9 mouse cellular contexts compared by ENCODE assay signal in genomic region chr3:107895194-107895719, GRCm38 (mm10). TPM values are rescaled to one million over a fixed set of nuclear protein-coding genes. Genes with fewer than 3 reads are reported as not detected.
DNase-seq lines count a peak whose midpoint lies in the region; ATAC-seq lines count a peak whose summit lies in the region.
"Had no signal": no experiment of that assay in that cellular context is flagged by ENCODE, and none has a peak within 500 bp of the region (broad histone marks: within the 10 kb centered on the region; RNA-seq: fewer than 3 reads in every experiment).

No protein-coding gene starts in this region.

- H3K9me3 ChIP-seq in heart, embryonic 16.5 days (replicated peaks; ENCODE audit: control insufficient read depth, low read length): no peaks in the 10 kb centered on the region
- no peaks in the 10 kb centered on the region for H3K9me3 ChIP-seq in hindbrain, embryonic 13.5 days
- H3K9me3 ChIP-seq in midbrain, embryonic 11.5 days (ENCODE audit: control insufficient read depth, low read length): no peaks in the 10 kb centered on the region
- H3K9me3 ChIP-seq: G1E had no signal

- H3K9ac ChIP-seq in heart, embryonic 16.5 days (ENCODE audit: low read length): peak overlapping the region; percentile 90
- peak overlapping the region; percentile 85 for H3K9ac ChIP-seq in hindbrain, embryonic 13.5 days
- H3K9ac ChIP-seq in midbrain, embryonic 11.5 days (ENCODE audit: low read length): peak overlapping the region; percentile 93

- intact Hi-C loops in heart, postnatal 14 days (cut with DNase I): no loop called here

- H3K27ac ChIP-seq in heart, embryonic 16.5 days (ENCODE audit: low read length): no peak overlapping the region; the same call in 1 of the 2 replicates
- no peak overlapping the region for H3K27ac ChIP-seq in hindbrain, embryonic 13.5 days
- no peak overlapping the region for H3K27ac ChIP-seq in midbrain, embryonic 11.5 days (ENCODE audit: low read depth, low read length)

- H3K4me1 ChIP-seq in heart, embryonic 16.5 days (ENCODE audit: control insufficient read depth, insufficient read depth, low read length): peaks cover 9% of the 10 kb centered on the region
- peaks cover 11% of the 10 kb centered on the region for H3K4me1 ChIP-seq in hindbrain, embryonic 13.5 days (replicated peaks)
- peaks cover 9% of the 10 kb centered on the region for H3K4me1 ChIP-seq in midbrain, embryonic 11.5 days (ENCODE audit: control insufficient read depth, insufficient read depth, low read length)

- 10% methylated on average over 6 of the region's 6 CpGs for WGBS in heart, embryonic 16.5 days
- WGBS in hindbrain, embryonic 13.5 days: 13% methylated on average over 6 of the region's 6 CpGs
- WGBS in midbrain, embryonic 11.5 days: 15% methylated on average over 6 of the region's 6 CpGs

- peak overlapping the region; percentile 93 for H3K4me2 ChIP-seq in heart, embryonic 16.5 days (ENCODE audit: low read depth, low read length)
- H3K4me2 ChIP-seq in hindbrain, embryonic 13.5 days: peak overlapping the region; percentile 85
- H3K4me2 ChIP-seq in midbrain, embryonic 11.5 days: peak overlapping the region; percentile 84

- H3K27me3 ChIP-seq in heart, embryonic 16.5 days (ENCODE audit: control insufficient read depth, insufficient read depth, low read length): no peaks in the 10 kb centered on the region
- H3K27me3 ChIP-seq in hindbrain, embryonic 13.5 days: no peaks in the 10 kb centered on the region
- H3K27me3 ChIP-seq in midbrain, embryonic 11.5 days (ENCODE audit: control insufficient read depth, insufficient read depth, low read length): no peaks in the 10 kb centered on the region

- no peak for DNase-seq in heart, postnatal 14 days
- peak; percentile 40 for DNase-seq in c-Kit-positive CD71-positive TER-119-negative erythroid progenitor cells, embryonic 14.5 days (ENCODE audit: low read depth)
- no peak for DNase-seq in midbrain, embryonic 11.5 days (ENCODE audit: low spot score, missing footprints)
- DNase-seq in cerebellum, adult 11-12 months: no peak
- DNase-seq in thymus, postnatal 36 days: no peak

- peak overlapping the region; percentile 88 for H3K4me3 ChIP-seq in heart, embryonic 16.5 days (ENCODE audit: low read length)
- peak overlapping the region; percentile 80 for H3K4me3 ChIP-seq in hindbrain, embryonic 13.5 days
- peak overlapping the region; percentile 75 for H3K4me3 ChIP-seq in midbrain, embryonic 11.5 days (ENCODE audit: low read depth, low read length)

- no peaks in the 10 kb centered on the region for H3K36me3 ChIP-seq in heart, embryonic 16.5 days (ENCODE audit: control insufficient read depth, insufficient read depth)
- peaks cover 21% of the 10 kb centered on the region for H3K36me3 ChIP-seq in hindbrain, embryonic 13.5 days
- H3K36me3 ChIP-seq in midbrain, embryonic 11.5 days (ENCODE audit: control insufficient read depth, insufficient read depth, low read length): peaks cover 4% of the 10 kb centered on the region; the same call in 1 of the 2 replicates
- H3K36me3 ChIP-seq: G1E had no signal

- ATAC-seq in heart, embryonic 16.5 days (replicated peaks; ENCODE audit: extremely low read depth, insufficient read depth, low FRiP score): 0 out of 2 replicates have a peak, but pooled peaks have one; percentile 12
- ATAC-seq in hindbrain, embryonic 13.5 days (ENCODE audit: low FRiP score): peak; percentile 47
- ATAC-seq in midbrain, embryonic 11.5 days (ENCODE audit: low FRiP score): peak; percentile 54
- no peak for ATAC-seq in CD4-positive, CD25-positive, alpha-beta regulatory T cell, adult 4 months

RNA-seq across cellular contexts. Expression of gene Gstm5, which starts 0.4 kb away (rescaled TPM):
- 118 and 121 TPM in 2 replicates for polyA plus RNA-seq in heart, embryonic 16.5 days (2015; fragmentation: Nextera tagmentation; extraction: Ambion mirVana)
- 10 to 100 TPM; 44.6 to 47.6 TPM for total RNA-seq in heart, postnatal 14 days (2021)
- 230 and 243 TPM in 2 replicates for polyA plus RNA-seq in hindbrain, embryonic 13.5 days (2015; fragmentation: Nextera tagmentation; extraction: Ambion mirVana)
- 270 and 277 TPM in 2 replicates for polyA plus RNA-seq in midbrain, embryonic 11.5 days (2014; fragmentation: Nextera tagmentation; extraction: Ambion mirVana)
- polyA plus RNA-seq in CD4-positive, CD25-positive, alpha-beta regulatory T cell, adult 4 months (2017; shearing (Covaris generic)): 1 to 10 TPM in 1 of 2 experiments, not detected in 1; 1.4 TPM
- total RNA-seq: G1E had no signal
- polyA plus RNA-seq: G1E had no signal

RNA-seq across cellular contexts. Expression of gene Eps8l3, which starts 18.2 kb away (rescaled TPM):
- 0.64 TPM in 1 of 2 replicates, not detected in the other for polyA plus RNA-seq in heart, embryonic 16.5 days (2015; fragmentation: Nextera tagmentation; extraction: Ambion mirVana)
- not detected for total RNA-seq in heart, postnatal 14 days (2021)
- not detected in 2 replicates for polyA plus RNA-seq in hindbrain, embryonic 13.5 days (2015; fragmentation: Nextera tagmentation; extraction: Ambion mirVana)
- polyA plus RNA-seq in midbrain, embryonic 11.5 days (2014; fragmentation: Nextera tagmentation; extraction: Ambion mirVana): not detected in 2 replicates
- not detected for polyA plus RNA-seq in CD4-positive, CD25-positive, alpha-beta regulatory T cell, adult 4 months (2017; shearing (Covaris generic))
- total RNA-seq: G1E had no signal
- polyA plus RNA-seq: G1E had no signal

RNA-seq across cellular contexts. Expression of gene Gstm7, which starts 36.4 kb away (rescaled TPM):
- polyA plus RNA-seq in heart, embryonic 16.5 days (2015; fragmentation: Nextera tagmentation; extraction: Ambion mirVana): 26.8 and 28.1 TPM in 2 replicates
- 10 to 100 TPM; 38.0 to 43.9 TPM for total RNA-seq in heart, postnatal 14 days (2021)
- 82.5 and 85.8 TPM in 2 replicates for polyA plus RNA-seq in hindbrain, embryonic 13.5 days (2015; fragmentation: Nextera tagmentation; extraction: Ambion mirVana)
- polyA plus RNA-seq in midbrain, embryonic 11.5 days (2014; fragmentation: Nextera tagmentation; extraction: Ambion mirVana): 54.7 and 58.1 TPM in 2 replicates
- polyA plus RNA-seq in CD4-positive, CD25-positive, alpha-beta regulatory T cell, adult 4 months (2017; shearing (Covaris generic)): 1 to 10 TPM; 1.4 to 2.1 TPM
- total RNA-seq: G1E had no signal
- polyA plus RNA-seq: G1E had no signal

RNA-seq across cellular contexts. Expression of gene Gstm6, which starts 48.3 kb away (rescaled TPM):
- polyA plus RNA-seq in heart, embryonic 16.5 days (2015; fragmentation: Nextera tagmentation; extraction: Ambion mirVana): 11.7 and 12.2 TPM in 2 replicates
- 1 to 10 TPM; 1.8 to 2.2 TPM for total RNA-seq in heart, postnatal 14 days (2021)
- polyA plus RNA-seq in hindbrain, embryonic 13.5 days (2015; fragmentation: Nextera tagmentation; extraction: Ambion mirVana): 7.7 and 8.5 TPM in 2 replicates
- polyA plus RNA-seq in midbrain, embryonic 11.5 days (2014; fragmentation: Nextera tagmentation; extraction: Ambion mirVana): 11.3 and 14.4 TPM in 2 replicates
- not detected for polyA plus RNA-seq in CD4-positive, CD25-positive, alpha-beta regulatory T cell, adult 4 months (2017; shearing (Covaris generic))
- polyA plus RNA-seq: G1E had no signal

Comparison
In these comparisons a context has a peak if more than half of its experiments do, and no peak if none do; other contexts are left out.
1. RNA of gene Gstm5, which starts 0.4 kb away (polyA plus RNA-seq): 270 to 277 TPM in midbrain, embryonic 11.5 days, 230 to 243 TPM in hindbrain, embryonic 13.5 days and 118 to 121 TPM in heart, embryonic 16.5 days; 1.4 TPM in CD4-positive, CD25-positive, alpha-beta regulatory T cell, adult 4 months; every median in the first group is over 10 times any median in the second.
2. Peak in every context shown above with its lines, with median percentiles within 50 percentile points of each other: H3K4me2 ChIP-seq, H3K4me3 ChIP-seq and H3K9ac ChIP-seq.